Mouse (Mus musculus) liver, embryonic 14.5 days (tissue): ENCODE results near the gene Adcy4. TPM values are rescaled to one million over a fixed set of nuclear protein-coding genes. Genes with fewer than 3 reads are reported as not detected.

Experiments
- ATAC-seq: fragments of 200-750 bp; cut with Nextera tagmentation; 2 replicates; pipeline ENCODE4 v1.8.0; 2017; ENCODE audit warnings: moderate number of reproducible peaks, mild to moderate bottlenecking, moderate library complexity; ENCODE audit not compliant: insufficient read depth
- DNase-seq, 3 experiments: peaks; one replicate each; pipeline ENCODE4 v3.0.0-alpha.2; 2012 to 2013; ENCODE audit warnings: low read depth in 3 of 3, low spot score in 3 of 3
- H3K27ac ChIP-seq: fragments of 300-500 bp; sonication (generic); 2 replicates; pipeline ENCODE4 v1.5.1; 2014; ENCODE audit warnings: moderate library complexity, mild to moderate bottlenecking, control low read depth, inconsistent platforms
- H3K27me3 ChIP-seq: fragments of 300-500 bp; sonication (generic); 2 replicates; pipeline ENCODE4 v1.6.1; 2014; ENCODE audit warnings: mild to moderate bottlenecking, low read length, moderate library complexity; ENCODE audit not compliant: control insufficient read depth, insufficient read depth
- H3K36me3 ChIP-seq: fragments of 300-500 bp; sonication (generic); replicated peaks from 2 replicates; pipeline ENCODE4 v1.6.1; 2014; ENCODE audit warnings: low read depth; ENCODE audit not compliant: control insufficient read depth, insufficient read depth
- H3K4me1 ChIP-seq, 2 experiments: fragments of 200-500 bp in 1 of 2; fragments of 300-500 bp in 1 of 2; sonication (generic) in 1 of 2; replicated peaks; 2 replicates each; pipeline ENCODE4 v1.6.1; 2012 to 2014; ENCODE audit warnings: antibody characterized with exemption in 1 of 2, inconsistent platforms in 1 of 2, low read length in 1 of 2; ENCODE audit not compliant: control insufficient read depth in 2 of 2, insufficient read depth in 2 of 2
- H3K4me2 ChIP-seq: fragments of 300-500 bp; sonication (generic); 2 replicates; pipeline ENCODE4 v1.6.1; 2014; ENCODE audit warnings: low read depth, mild to moderate bottlenecking, control low read depth, moderate library complexity
- H3K4me3 ChIP-seq, 2 experiments: fragments of 200-500 bp in 1 of 2; fragments of 300-500 bp in 1 of 2; sonication (generic) in 1 of 2; 2 replicates each; pipeline ENCODE4 v1.5.1; 2012 to 2014; ENCODE audit warnings: low read depth in 2 of 2, low read length in 2 of 2, mild to moderate bottlenecking in 2 of 2, control low read depth in 1 of 2, inconsistent platforms in 1 of 2, moderate library complexity in 1 of 2; ENCODE audit not compliant: insufficient read depth in 1 of 2
- H3K9ac ChIP-seq: fragments of 300-500 bp; sonication (generic); replicated peaks from 2 replicates; pipeline ENCODE4 v1.6.1; 2014; ENCODE audit warnings: mild to moderate bottlenecking, control low read depth, moderate library complexity
- H3K9me3 ChIP-seq: fragments of 300-500 bp; sonication (generic); 2 replicates; pipeline ENCODE4 v1.6.1; 2016; ENCODE audit warnings: low read length, mixed read lengths; ENCODE audit not compliant: control insufficient read depth
- CTCF ChIP-seq: IDR thresholded peaks from 2 replicates; pipeline ENCODE4 v1.5.1; 2016; ENCODE audit warnings: antibody characterized with exemption, low read depth, control low read depth
- EP300 ChIP-seq: IDR thresholded peaks from 2 replicates; pipeline ENCODE4 v1.6.1; 2016; ENCODE audit warnings: antibody characterized with exemption, low read depth
- WGBS: fragments of 180-500 bp; shearing (Covaris S2); extraction: QIAGEN DNeasy Blood & Tissue Kit; methylation state at CpG from one replicate; pipeline ENCODE4 v1.1.7; 2014; ENCODE audit not compliant: insufficient replicate concordance; 5-methylcytosine and 5-hydroxymethylcytosine counted together
- polyA plus RNA-seq, 2 experiments: library from polyadenylated mRNA; depleted of rRNA in 1 of 2; stranded (reverse) in 1 of 2; unstranded in 1 of 2; fragments of >200 nt; fragmentation: Nextera tagmentation in 1 of 2; extraction: Ambion mirVana in 1 of 2; gene quantifications; 2 replicates each; pipeline versions ENCODE4 v1.2.1 to v1.2.3; 2012 to 2014

The Adcy4 gene
- polyA plus RNA-seq, 2 experiments = 0.66 to 1.0 TPM

DNA sequence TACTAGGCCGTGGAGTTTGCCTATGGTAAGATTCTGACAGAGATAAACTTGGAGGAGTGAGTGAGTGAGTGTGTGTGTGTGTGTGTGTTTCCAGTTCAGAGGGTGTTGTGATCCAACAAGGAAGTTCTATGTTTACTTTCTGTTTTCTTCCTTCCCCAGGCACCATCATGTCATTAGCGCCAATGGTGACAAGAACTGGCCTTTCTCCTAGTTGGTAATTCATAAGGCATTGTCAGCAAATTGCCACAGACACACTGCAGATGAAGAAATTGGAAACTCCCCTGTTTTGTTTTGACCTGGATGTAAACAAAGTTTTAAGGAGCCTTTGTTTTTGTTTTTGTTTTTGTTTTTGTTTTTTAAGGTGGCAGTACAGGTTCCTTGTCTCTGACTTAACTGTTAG is 9.6 kb upstream of the Adcy4 start:
- H3K4me3 ChIP-seq = no peak overlapping the region
- 38% methylated on average over 2 of the region's 2 CpGs for WGBS
- H3K36me3 ChIP-seq = no peaks in the 10 kb centered on the region
- TF ChIP-seq EP300 = no peak
- no peak for TF ChIP-seq CTCF
- H3K9me3 ChIP-seq = no peaks in the 10 kb centered on the region
- H3K4me2 ChIP-seq = no peak overlapping the region
- no peak overlapping the region for H3K27ac ChIP-seq
- no peak overlapping the region for H3K9ac ChIP-seq
- peaks cover 3 to 8% of the 10 kb centered on the region in 2 experiments for H3K4me1 ChIP-seq
- H3K27me3 ChIP-seq = no peaks in the 10 kb centered on the region
- no peak for ATAC-seq
- no peak for DNase-seq

DNA sequence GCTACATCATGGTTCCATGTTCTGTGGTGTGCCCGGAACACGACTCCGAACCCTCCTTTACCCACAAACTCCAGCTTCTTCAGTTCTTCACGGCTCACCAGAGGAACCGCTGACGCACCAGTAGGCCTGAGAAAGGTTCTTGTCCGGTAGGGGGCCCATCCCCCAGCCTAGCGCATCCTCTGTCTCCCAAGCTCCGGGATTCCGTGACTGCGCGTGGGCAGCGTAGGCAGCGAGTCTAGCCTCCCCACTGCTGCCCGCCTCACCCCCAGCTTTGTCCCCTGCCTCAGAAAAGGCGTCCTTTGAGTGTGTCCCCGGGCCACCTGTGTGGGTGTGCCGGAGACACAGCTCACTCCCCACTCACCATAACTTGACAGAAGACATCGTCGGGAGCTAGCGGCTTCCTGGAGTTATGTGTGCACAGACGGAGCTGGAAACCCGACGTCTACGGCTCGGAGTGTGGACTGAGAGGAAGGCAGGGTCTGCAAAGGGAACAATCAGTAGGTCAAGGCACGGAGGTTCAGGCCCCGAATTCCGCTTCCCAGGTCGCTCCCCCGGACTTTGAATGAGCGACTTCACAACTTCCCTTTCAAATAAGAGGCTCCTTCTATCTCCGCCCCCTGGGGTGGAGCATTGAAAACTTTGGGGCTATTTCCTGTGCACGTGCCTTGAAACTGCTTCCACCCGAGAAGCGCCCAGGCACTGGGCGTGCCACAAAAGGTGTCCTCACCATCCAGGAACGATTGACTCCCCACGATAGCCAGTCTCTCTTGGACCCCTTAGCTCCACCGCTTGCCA is 4.6 kb upstream of the Adcy4 start, which contains the start of gene Ripk3:
Ripk3 (minus strand) TSS at position 610 of the 795 bp plus-strand sequence.
- Histone ChIP-seq H3K27ac (no peak within 1 kb of the TSS), H3K27me3 (peaks cover 7% of the 10 kb centered on the region), H3K4me2 (peak within 1 kb of the TSS; percentile 91), H3K4me1 (peaks cover 0 to 7% of the 10 kb centered on the region in 2 experiments; a peak in 3 of 4 replicates), H3K4me3 (peak within 1 kb of the TSS; percentile 63 to 77), H3K9ac (peak within 1 kb of the TSS; percentile 48), H3K9me3 (no peaks in the 10 kb centered on the region), H3K36me3 (no peaks in the 10 kb centered on the region)
- peak; percentile 36 for TF ChIP-seq CTCF
- no peak for TF ChIP-seq EP300
- WGBS = 4% methylated on average over 40 of the region's 40 CpGs
- DNase-seq = peak; percentile 35 to 57 (median 43)
- ATAC-seq = peak; percentile 65; the same call in 1 of the 2 replicates

DNA sequence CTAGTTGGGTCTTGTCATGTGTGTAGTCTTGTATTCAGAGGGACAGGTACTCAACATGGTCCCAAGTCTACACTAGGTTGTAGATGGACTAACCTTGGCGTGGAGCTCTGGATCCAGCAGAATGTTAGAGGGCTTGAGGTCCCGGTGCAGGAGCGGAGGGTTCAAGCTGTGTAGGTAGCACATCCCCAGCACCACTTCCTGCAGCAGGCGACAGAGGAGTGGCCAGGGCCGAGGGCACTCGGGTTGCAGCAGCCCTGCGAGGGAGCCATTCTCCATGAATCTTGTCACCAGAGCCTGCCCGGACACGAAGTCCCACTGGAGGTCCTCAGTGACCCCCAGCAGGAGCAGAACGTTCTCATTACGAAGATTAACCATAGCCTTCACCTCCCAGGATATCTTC is 3.8 kb upstream of the Adcy4 start:
- WGBS = 38% methylated on average over 11 of the region's 11 CpGs
- peak overlapping the region; percentile 63 to 77 for H3K4me3 ChIP-seq
- H3K9ac ChIP-seq = no peak overlapping the region
- peak overlapping the region; percentile 91 for H3K4me2 ChIP-seq
- H3K27ac ChIP-seq = no peak overlapping the region
- TF ChIP-seq EP300 (no peak), CTCF (no peak)
- H3K27me3 ChIP-seq = peaks cover 14% of the 10 kb centered on the region
- no peaks in the 10 kb centered on the region for H3K36me3 ChIP-seq
- H3K4me1 ChIP-seq = peaks cover 0 to 7% of the 10 kb centered on the region in 2 experiments; a peak in 3 of 4 replicates
- no peak for DNase-seq
- ATAC-seq = no peak
- no peaks in the 10 kb centered on the region for H3K9me3 ChIP-seq

DNA sequence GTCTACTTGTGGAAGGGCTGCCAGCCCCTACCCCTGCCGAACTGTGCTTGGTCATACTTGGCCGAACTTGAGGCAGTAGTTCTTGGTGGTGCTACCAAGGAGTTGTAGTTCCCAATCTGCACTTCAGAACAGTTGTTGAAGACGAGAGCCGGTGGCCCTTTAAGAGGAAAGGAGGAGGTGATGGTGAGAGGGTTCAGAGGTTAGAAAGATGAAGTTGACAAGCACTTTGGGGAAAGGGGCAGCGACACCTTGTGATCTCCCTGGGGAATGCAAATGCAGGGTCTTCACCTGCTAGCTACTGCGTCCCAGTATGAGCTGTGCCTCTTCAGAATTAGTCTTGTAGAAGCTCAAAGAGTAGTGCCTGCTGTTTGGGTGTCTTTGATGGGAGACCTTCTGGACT is 1.3 kb upstream of the Adcy4 start:
- DNase-seq (no peak), ATAC-seq (no peak)
- TF ChIP-seq EP300 (no peak), CTCF (peak; percentile 49)
- Histone ChIP-seq H3K4me2 (no peak overlapping the region), H3K36me3 (no peaks in the 10 kb centered on the region), H3K9me3 (no peaks in the 10 kb centered on the region), H3K27ac (no peak overlapping the region), H3K4me3 (no peak overlapping the region), H3K4me1 (peaks cover 0 to 9% of the 10 kb centered on the region in 2 experiments; a peak in 3 of 4 replicates), H3K9ac (no peak overlapping the region), H3K27me3 (peaks cover 20% of the 10 kb centered on the region)
- 47% methylated on average over 6 of the region's 6 CpGs for WGBS
